Mouse (Mus musculus) central nervous system, embryonic 14 days (tissue): ENCODE data around the gene Msi2. TPM values are rescaled to one million over a fixed set of nuclear protein-coding genes. Genes with fewer than 3 reads are reported as not detected.

Experiments used
- polyA plus RNA-seq: library from polyadenylated mRNA; depleted of rRNA; stranded (reverse); fragments of >200 nt; gene quantifications from 2 replicates; pipeline ENCODE4 v1.2.3, GENCODE M21; 2012; rRNA removed

Gene Msi2
- polyA plus RNA-seq, result 69.9 and 72.7 TPM in 2 replicates

DNA sequence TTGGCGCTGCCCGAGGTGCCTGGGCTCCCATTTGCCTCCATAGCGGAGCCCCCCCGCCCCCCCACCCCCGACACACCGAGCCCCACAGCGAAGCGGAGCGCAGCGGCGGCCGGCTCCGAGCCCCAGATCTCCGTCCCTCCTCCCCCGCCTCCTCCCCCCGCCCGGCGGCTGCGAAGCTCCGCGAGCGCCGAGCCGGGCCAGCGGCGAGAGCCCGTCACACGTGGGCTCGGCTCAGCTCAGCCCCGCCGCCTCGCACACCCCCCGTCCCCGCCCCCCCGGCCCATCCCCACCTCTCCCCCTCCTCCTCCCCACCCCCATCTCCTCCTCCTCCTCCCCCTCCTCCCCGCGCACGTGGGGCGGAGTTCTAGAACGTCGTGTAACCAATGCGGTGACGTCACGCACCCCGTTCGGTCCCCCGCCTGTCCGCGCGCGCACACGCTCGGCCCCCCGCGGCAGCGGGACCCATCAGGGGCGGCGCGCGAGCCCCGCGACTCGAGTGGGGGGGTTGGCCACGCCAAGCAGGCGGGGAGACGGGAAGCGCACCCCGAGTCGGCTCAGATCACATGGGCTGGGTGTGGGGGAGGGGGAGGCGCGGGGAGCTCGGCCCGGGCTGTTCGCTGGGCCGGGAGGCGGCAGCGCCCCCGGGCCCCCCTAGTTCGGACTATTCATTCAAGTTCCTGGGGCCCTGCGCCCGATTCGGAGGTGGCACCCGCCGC, at the start of gene Msi2:
TSS of gene Msi2 (minus strand) at position 464 of the 716 bp plus-strand sequence.

DNA sequence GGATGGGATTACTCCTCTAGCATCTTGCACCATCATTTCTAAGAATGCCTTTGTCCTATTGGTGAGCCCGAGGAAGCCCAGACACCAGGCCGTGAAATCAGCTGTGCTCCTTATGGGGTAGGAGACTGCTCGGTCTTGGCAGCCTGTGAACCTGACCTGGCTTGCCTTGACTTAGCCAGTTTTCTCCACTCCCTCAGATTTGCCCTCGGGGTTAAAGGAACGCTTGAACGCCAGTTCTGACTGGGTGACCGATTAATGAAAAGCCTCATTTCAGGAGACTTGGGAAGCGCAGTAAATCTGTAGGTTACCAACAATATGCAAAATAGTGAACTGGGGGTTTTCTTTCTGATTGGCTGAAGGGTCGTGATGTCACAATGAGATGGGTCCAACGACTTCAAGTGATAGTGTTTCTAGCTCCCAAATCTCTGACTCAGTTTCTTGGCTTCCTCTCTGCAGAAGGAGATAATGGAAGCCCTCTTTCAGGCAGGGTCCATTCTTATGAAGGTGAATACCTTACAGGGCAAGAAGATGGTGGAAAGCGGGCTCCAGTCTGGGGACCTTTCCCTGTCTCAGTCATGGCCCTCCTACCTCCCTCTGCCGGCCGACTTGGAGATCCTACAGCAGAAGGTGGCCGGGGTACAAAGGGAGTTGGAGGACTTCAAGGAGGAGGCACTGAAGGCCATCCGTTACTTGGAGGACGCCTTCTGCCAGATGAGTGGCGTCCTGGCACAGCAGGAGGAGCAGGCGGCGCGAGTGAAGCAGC, 424.5 kb downstream of the Msi2 start, which contains the start of gene Ccdc182:
TSS of gene Ccdc182 (plus strand) at position 428 of the 763 bp plus-strand sequence.

Other genes with a start within 250 kb of the Msi2 start
- 44.1 and 47.1 TPM in 2 replicates for gene Akap1, start 146.1 kb upstream of the Msi2 start, polyA plus RNA-seq
- gene Scpep1, start 237.0 kb upstream of the Msi2 start, polyA plus RNA-seq, result 16.8 and 23.4 TPM in 2 replicates
- gene Elobl, start 248.4 kb upstream of the Msi2 start, polyA plus RNA-seq, result 0.09 TPM in 1 of 2 replicates, not detected in the other